Mouse (Mus musculus) kidney, postnatal 14 days (tissue): ENCODE results near the gene Asgr2.
A peak's percentile ranks its signal among the peaks of the same experiment; 100 is the strongest.
"Not testable (repeated sequence)": the region's sequence is repeated elsewhere in the genome, so short reads cannot be mapped to it uniquely, and the experiment has no call there.

ENCODE experiments used
- DNase-seq: peaks from one replicate; pipeline ENCODE4 v3.0.0; 2022; ENCODE audit warnings: mixed read lengths

Asgr2 gene

GRCm38 (mm10) chr11:70097396-70097795 lies 5.0 kb downstream of the Asgr2 start:
- no peak for DNase-seq

DNA sequence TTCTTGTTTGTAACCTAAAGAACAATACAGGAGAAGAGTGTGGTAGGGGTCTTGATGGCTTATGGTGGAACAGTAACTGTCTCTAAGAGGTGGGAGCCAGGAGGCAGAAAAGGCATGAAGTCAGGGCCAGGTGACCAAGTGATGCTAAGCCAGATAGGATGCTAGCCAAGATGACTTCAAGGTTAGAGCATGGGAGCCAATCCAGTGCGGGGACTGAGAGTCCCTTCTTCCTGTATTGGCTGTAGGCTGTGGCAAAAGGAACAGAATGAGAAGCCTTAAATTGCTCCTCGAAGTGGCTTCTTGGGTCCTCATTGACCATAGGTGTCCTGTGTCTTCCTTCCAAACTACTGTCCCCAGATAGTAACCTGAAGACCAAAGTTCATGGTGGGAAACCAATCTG lies 6.7 kb downstream of the Asgr2 start:
- DNase-seq = no peak

DNA sequence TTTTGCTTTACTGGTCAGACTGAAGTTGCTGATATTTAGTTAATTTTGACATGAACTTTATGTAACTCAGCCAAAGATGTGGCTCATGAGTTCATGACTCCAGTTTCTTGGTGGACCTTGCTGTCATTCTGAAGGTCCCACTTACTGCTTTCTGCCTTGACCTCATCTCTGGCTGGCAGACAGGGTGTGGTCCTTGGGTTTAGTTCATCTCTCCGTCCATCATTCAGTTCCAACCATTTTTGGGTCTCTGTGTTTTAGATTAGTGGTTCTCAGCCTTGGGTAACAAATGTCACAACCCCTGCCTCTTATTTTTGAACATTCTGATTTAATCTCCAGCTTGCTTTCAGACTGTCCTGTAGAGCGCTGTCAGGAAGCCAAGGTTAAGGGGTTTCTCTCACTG lies 7.4 kb downstream of the Asgr2 start:
- DNase-seq = no peak

GRCm38 (mm10) chr11:70103701-70104315 lies 11.4 kb downstream of the Asgr2 start:
- DNase-seq = no peak

DNA sequence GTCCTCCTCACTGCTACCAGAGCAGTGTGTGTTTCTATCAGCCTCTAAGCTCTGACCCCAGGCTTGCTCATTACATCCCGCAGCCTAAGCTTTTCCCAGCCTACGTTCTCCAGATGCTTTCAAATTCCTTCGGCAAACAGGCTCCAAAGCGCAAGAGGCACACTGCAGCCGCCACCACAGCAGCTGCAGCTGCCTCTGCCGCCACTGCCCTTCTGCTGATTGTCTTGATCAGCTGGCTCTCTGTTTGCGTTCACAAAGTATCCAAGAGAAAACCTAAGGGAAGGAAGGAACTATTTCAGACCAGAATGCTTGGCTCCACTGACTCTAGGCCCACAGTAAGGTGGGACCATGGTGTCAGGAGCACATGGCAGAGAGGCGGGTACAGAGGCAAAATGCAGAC lies 14.6 kb downstream of the Asgr2 start:
- DNase-seq = no peak

- peak; percentile 47 for DNase-seq
Measured at GRCm38 (mm10) chr11:70110146-70110545, 17.7 kb downstream of the Asgr2 start.

GRCm38 (mm10) chr11:70114562-70114961 lies 22.1 kb downstream of the Asgr2 start:
- DNase-seq = no peak

GRCm38 (mm10) chr11:70115901-70116300 lies 23.5 kb downstream of the Asgr2 start:
- DNase-seq = no peak

DNA sequence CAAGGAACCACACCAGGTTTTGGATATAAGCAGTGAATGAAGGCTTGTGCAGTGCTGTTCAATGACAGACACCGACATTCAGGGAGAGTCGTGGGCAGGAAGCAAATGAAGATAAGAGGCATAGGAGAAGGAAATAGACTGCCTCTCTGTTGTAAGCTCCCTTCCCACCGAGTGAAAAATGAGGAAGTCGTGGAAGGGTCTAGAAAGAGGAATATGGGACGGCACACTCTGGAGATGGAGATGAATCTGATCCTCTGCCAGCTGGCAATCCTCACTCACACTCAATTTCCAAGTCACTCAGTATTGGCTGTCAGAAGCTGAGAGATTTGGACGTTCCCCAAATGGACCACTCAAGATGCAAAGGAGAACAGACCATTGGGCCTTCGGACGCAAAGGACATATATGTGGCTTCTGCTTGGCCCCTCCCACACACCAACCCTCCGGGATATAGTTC lies 37.5 kb downstream of the Asgr2 start, which contains the start of gene Mgl2:
Gene Mgl2, plus strand, starts transcription at position 404 of the 454 bp plus-strand sequence.
- DNase-seq = no peak

- DNase-seq = not testable (repeated sequence)
Measured at GRCm38 (mm10) chr11:70135001-70135400, 42.6 kb downstream of the Asgr2 start.

- DNase-seq = not testable (repeated sequence)
Measured at GRCm38 (mm10) chr11:70135925-70136324, 43.5 kb downstream of the Asgr2 start.

GRCm38 (mm10) chr11:70139171-70139570 lies 46.7 kb downstream of the Asgr2 start:
- no peak for DNase-seq

GRCm38 (mm10) chr11:70151072-70151471 lies 58.6 kb downstream of the Asgr2 start:
- DNase-seq = peak; percentile 45
